Comparison of ENCODE assay signal across 24 mouse cellular contexts in genomic region chr17:86591241-86591640, GRCm38 (mm10).
"Had no signal": no experiment of that assay in that cellular context is flagged by ENCODE, and none has a peak within 500 bp of the region (broad histone marks: within the 10 kb centered on the region; RNA-seq: fewer than 3 reads in every experiment).

No protein-coding gene starts in this region.

- H3K4me3 ChIP-seq: heart, embryonic 13.5 days; heart, embryonic 15.5 days; hindbrain, embryonic 10.5 days; hindbrain, embryonic 12.5 days; intestine, embryonic 15.5 days; left cerebral cortex, adult 2 months; limb, embryonic 13.5 days; limb, embryonic 15.5 days; liver, embryonic 12.5 days had no signal

- H3K9ac ChIP-seq: heart, embryonic 13.5 days; heart, embryonic 15.5 days; hindbrain, embryonic 12.5 days; hindbrain, embryonic 14.5 days; intestine, embryonic 15.5 days; limb, embryonic 13.5 days; limb, embryonic 15.5 days; liver, embryonic 12.5 days; liver, embryonic 14.5 days had no signal

- H3K4me1 ChIP-seq: hindbrain, embryonic 12.5 days; intestine, embryonic 15.5 days; limb, embryonic 15.5 days; liver, embryonic 12.5 days had no signal

- DNase-seq: gastrocnemius, postnatal 10 days; gastrocnemius, postnatal 25 days; heart, postnatal 4 days; kidney, adult 18-20 months; kidney, adult 8-10 months; kidney, postnatal 10 days; kidney, postnatal 36 days; layer of hippocampus, adult 9-11 months; lung, adult 18-20 months had no signal

- ATAC-seq: hindbrain, embryonic 16.5 days; inflammation-experienced regulatory T-cells, adult 6 months; intestine, embryonic 15.5 days; intestine, postnatal 0 days; liver, embryonic 12.5 days had no signal

- H3K9me3 ChIP-seq: heart, embryonic 13.5 days; heart, embryonic 15.5 days; hindbrain, embryonic 10.5 days; hindbrain, embryonic 12.5 days; intestine, embryonic 15.5 days; limb, embryonic 13.5 days; limb, embryonic 15.5 days; liver, embryonic 12.5 days had no signal

- H3K27ac ChIP-seq: heart, embryonic 13.5 days; heart, embryonic 15.5 days; hindbrain, embryonic 10.5 days; hindbrain, embryonic 12.5 days; hindbrain, embryonic 14.5 days; intestine, embryonic 15.5 days; left cerebral cortex, adult 2 months; limb, embryonic 13.5 days; limb, embryonic 15.5 days; liver, embryonic 12.5 days; liver, embryonic 14.5 days had no signal

- H3K4me2 ChIP-seq: heart, embryonic 11.5 days; heart, embryonic 13.5 days; heart, embryonic 15.5 days; hindbrain, embryonic 12.5 days; hindbrain, embryonic 14.5 days; intestine, embryonic 15.5 days; limb, embryonic 13.5 days; limb, embryonic 15.5 days; liver, embryonic 12.5 days had no signal

- H3K27me3 ChIP-seq: heart, embryonic 13.5 days; heart, embryonic 15.5 days; hindbrain, embryonic 12.5 days; intestine, embryonic 15.5 days; limb, embryonic 13.5 days; limb, embryonic 15.5 days; liver, embryonic 12.5 days had no signal

- H3K36me3 ChIP-seq: heart, embryonic 13.5 days; heart, embryonic 15.5 days; hindbrain, embryonic 10.5 days; hindbrain, embryonic 12.5 days; intestine, embryonic 15.5 days; limb, embryonic 13.5 days; limb, embryonic 15.5 days; liver, embryonic 12.5 days had no signal
